Mouse (Mus musculus): Measurements from ENCODE around the gene Vsx1. TPM values are rescaled to one million over a fixed set of nuclear protein-coding genes. Genes with fewer than 3 reads are reported as not detected.
A peak's percentile ranks its signal among the peaks of the same experiment; 100 is the strongest.

Vsx1 gene
- polyA plus RNA-seq, 1 experiment, result not detected

- no peaks in the 10 kb centered on the region; the same call in 1 of the 2 replicates for H3K27me3 ChIP-seq (ENCODE audit: control insufficient read depth, insufficient read depth, low read length)
- H3K36me3 ChIP-seq (ENCODE audit: control insufficient read depth, insufficient read depth, low read length), result no peaks in the 10 kb centered on the region
- no peak overlapping the region for H3K27ac ChIP-seq (ENCODE audit: control insufficient read depth, insufficient read depth, low read depth, low read length)
- H3K4me1 ChIP-seq (ENCODE audit: control insufficient read depth, insufficient read depth, low read length), result peaks cover 2% of the 10 kb centered on the region; the same call in 1 of the 2 replicates
- no peak overlapping the region for H3K4me3 ChIP-seq (ENCODE audit: control insufficient read depth, low read depth, low read length)
- no peak for TF ChIP-seq CTCF (IDR thresholded peaks at IDR 0.05; ENCODE audit: control insufficient read depth, insufficient read depth, insufficient replicate concordance, low read depth, low read length)
- no peak for TF ChIP-seq POLR2A (IDR thresholded peaks at IDR 0.05; ENCODE audit: control insufficient read depth, low read depth, low read length)
Measured at GRCm38 (mm10) chr2:150688541-150689186, 496 bp downstream of the Vsx1 start.

DNA sequence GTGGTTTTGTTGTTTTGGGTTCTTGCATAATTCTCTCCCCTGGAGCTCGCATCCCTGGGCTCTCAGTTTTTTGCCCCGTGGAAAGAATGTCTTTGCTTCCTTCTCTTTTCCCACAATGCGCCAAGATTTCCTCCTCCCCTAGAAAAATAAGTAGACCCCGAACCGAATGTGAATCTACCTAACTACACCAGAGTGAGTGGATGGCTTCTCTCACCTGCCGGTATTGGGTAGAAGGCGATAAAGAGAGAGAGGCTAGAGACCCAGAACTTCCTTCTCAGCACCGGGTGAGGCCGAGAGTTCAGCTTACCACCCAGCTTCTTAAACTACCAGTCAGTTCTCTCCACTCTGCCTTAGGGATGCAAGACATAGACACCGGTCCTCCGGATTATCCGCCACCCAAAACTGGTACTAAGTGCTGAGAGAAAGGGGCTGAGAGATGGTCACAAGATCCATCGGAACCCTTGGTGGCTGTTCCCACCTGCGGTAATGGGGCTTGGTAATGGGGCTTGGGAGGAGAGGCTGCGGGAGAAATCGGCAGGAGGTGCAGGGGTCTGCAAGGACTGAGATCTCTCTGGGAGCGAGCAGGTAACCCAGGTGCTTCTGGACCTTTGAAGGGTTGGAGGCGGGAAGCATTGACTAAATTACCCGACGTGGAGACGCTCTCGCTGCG, 1.2 kb downstream of the Vsx1 start:
- TF ChIP-seq CTCF (IDR thresholded peaks at IDR 0.05; ENCODE audit: control insufficient read depth, insufficient read depth, insufficient replicate concordance, low read depth, low read length), result no peak
- no peak for TF ChIP-seq POLR2A (IDR thresholded peaks at IDR 0.05; ENCODE audit: control insufficient read depth, low read depth, low read length)
- H3K27ac ChIP-seq (ENCODE audit: control insufficient read depth, insufficient read depth, low read depth, low read length), result no peak overlapping the region
- H3K36me3 ChIP-seq (ENCODE audit: control insufficient read depth, insufficient read depth, low read length), result no peaks in the 10 kb centered on the region
- no peak overlapping the region for H3K4me3 ChIP-seq (ENCODE audit: control insufficient read depth, low read depth, low read length)
- H3K27me3 ChIP-seq (ENCODE audit: control insufficient read depth, insufficient read depth, low read length), result no peaks in the 10 kb centered on the region; the same call in 1 of the 2 replicates
- peaks cover 2% of the 10 kb centered on the region; the same call in 1 of the 2 replicates for H3K4me1 ChIP-seq (ENCODE audit: control insufficient read depth, insufficient read depth, low read length)

- no peaks in the 10 kb centered on the region; the same call in 1 of the 2 replicates for H3K27me3 ChIP-seq (ENCODE audit: control insufficient read depth, insufficient read depth, low read length)
- TF ChIP-seq POLR2A (IDR thresholded peaks at IDR 0.05; ENCODE audit: control insufficient read depth, low read depth, low read length) (no peak), CTCF (IDR thresholded peaks at IDR 0.05; ENCODE audit: control insufficient read depth, insufficient read depth, insufficient replicate concordance, low read depth, low read length) (no peak)
Measured at GRCm38 (mm10) chr2:150685389-150685788, 3.8 kb downstream of the Vsx1 start.

DNA sequence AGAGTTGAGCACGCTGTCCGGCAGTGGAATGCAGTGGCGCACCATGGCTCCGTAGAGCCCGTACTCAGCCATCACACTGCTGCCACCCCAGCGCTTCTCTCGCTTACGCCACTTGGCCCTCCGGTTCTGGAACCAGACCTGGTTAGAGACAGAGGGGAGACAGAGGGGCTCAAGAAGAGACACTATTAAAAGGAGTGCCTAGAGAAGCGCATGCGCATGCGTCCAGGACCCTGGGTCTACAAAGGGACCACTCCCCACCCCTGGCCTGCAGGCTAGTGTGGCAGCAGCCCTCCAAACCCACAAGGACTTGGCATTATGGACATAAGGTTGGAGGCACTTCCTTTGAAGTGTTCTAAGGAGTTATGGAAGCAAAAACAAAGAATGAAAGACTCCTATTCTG, 4.7 kb downstream of the Vsx1 start:
- Histone ChIP-seq H3K27ac (ENCODE audit: control insufficient read depth, insufficient read depth, low read depth, low read length) (no peak overlapping the region), H3K36me3 (ENCODE audit: control insufficient read depth, insufficient read depth, low read length) (no peaks in the 10 kb centered on the region), H3K4me3 (ENCODE audit: control insufficient read depth, low read depth, low read length) (no peak overlapping the region), H3K27me3 (ENCODE audit: control insufficient read depth, insufficient read depth, low read length) (no peaks in the 10 kb centered on the region; the same call in 1 of the 2 replicates), H3K4me1 (ENCODE audit: control insufficient read depth, insufficient read depth, low read length) (peaks cover 2% of the 10 kb centered on the region; the same call in 1 of the 2 replicates)
- TF ChIP-seq CTCF (IDR thresholded peaks at IDR 0.05; ENCODE audit: control insufficient read depth, insufficient read depth, insufficient replicate concordance, low read depth, low read length) (no peak), POLR2A (IDR thresholded peaks at IDR 0.05; ENCODE audit: control insufficient read depth, low read depth, low read length) (no peak)

More at GRCm38 (mm10) chr2:150685389-150685788, 3.8 kb downstream of the Vsx1 start:
- no peak overlapping the region for H3K4me3 ChIP-seq (ENCODE audit: control insufficient read depth, low read depth, low read length)
- peaks cover 2% of the 10 kb centered on the region; the same call in 1 of the 2 replicates for H3K4me1 ChIP-seq (ENCODE audit: control insufficient read depth, insufficient read depth, low read length)
- no peaks in the 10 kb centered on the region for H3K36me3 ChIP-seq (ENCODE audit: control insufficient read depth, insufficient read depth, low read length)
- no peak overlapping the region for H3K27ac ChIP-seq (ENCODE audit: control insufficient read depth, insufficient read depth, low read depth, low read length)

GRCm38 (mm10) chr2:150681581-150681980, 7.6 kb downstream of the Vsx1 start:
- Histone ChIP-seq H3K27ac (ENCODE audit: control insufficient read depth, insufficient read depth, low read depth, low read length) (no peak overlapping the region), H3K36me3 (ENCODE audit: control insufficient read depth, insufficient read depth, low read length) (no peaks in the 10 kb centered on the region), H3K27me3 (ENCODE audit: control insufficient read depth, insufficient read depth, low read length) (no peaks in the 10 kb centered on the region), H3K4me3 (ENCODE audit: control insufficient read depth, low read depth, low read length) (no peak overlapping the region), H3K4me1 (ENCODE audit: control insufficient read depth, insufficient read depth, low read length) (peaks cover 2% of the 10 kb centered on the region; the same call in 1 of the 2 replicates)
- TF ChIP-seq POLR2A (IDR thresholded peaks at IDR 0.05; ENCODE audit: control insufficient read depth, low read depth, low read length), result no peak
- no peak for TF ChIP-seq CTCF (IDR thresholded peaks at IDR 0.05; ENCODE audit: control insufficient read depth, insufficient read depth, insufficient replicate concordance, low read depth, low read length)

GRCm38 (mm10) chr2:150678392-150678791, 10.8 kb downstream of the Vsx1 start:
- H3K4me3 ChIP-seq (ENCODE audit: control insufficient read depth, low read depth, low read length), result no peak overlapping the region
- TF ChIP-seq CTCF (IDR thresholded peaks at IDR 0.05; ENCODE audit: control insufficient read depth, insufficient read depth, insufficient replicate concordance, low read depth, low read length), result peak; percentile 44; the same call in 1 of the 2 replicates
- TF ChIP-seq POLR2A (IDR thresholded peaks at IDR 0.05; ENCODE audit: control insufficient read depth, low read depth, low read length), result no peak
- no peak overlapping the region for H3K27ac ChIP-seq (ENCODE audit: control insufficient read depth, insufficient read depth, low read depth, low read length)
- H3K4me1 ChIP-seq (ENCODE audit: control insufficient read depth, insufficient read depth, low read length), result no peaks in the 10 kb centered on the region
- H3K27me3 ChIP-seq (ENCODE audit: control insufficient read depth, insufficient read depth, low read length), result no peaks in the 10 kb centered on the region
- no peaks in the 10 kb centered on the region for H3K36me3 ChIP-seq (ENCODE audit: control insufficient read depth, insufficient read depth, low read length)

- TF ChIP-seq CTCF (IDR thresholded peaks at IDR 0.05; ENCODE audit: control insufficient read depth, insufficient read depth, insufficient replicate concordance, low read depth, low read length) (no peak), POLR2A (IDR thresholded peaks at IDR 0.05; ENCODE audit: control insufficient read depth, low read depth, low read length) (no peak)
- Histone ChIP-seq H3K27me3 (ENCODE audit: control insufficient read depth, insufficient read depth, low read length) (no peaks in the 10 kb centered on the region), H3K36me3 (ENCODE audit: control insufficient read depth, insufficient read depth, low read length) (no peaks in the 10 kb centered on the region), H3K27ac (ENCODE audit: control insufficient read depth, insufficient read depth, low read depth, low read length) (no peak overlapping the region), H3K4me1 (ENCODE audit: control insufficient read depth, insufficient read depth, low read length) (no peaks in the 10 kb centered on the region), H3K4me3 (ENCODE audit: control insufficient read depth, low read depth, low read length) (no peak overlapping the region)
Measured at GRCm38 (mm10) chr2:150675525-150675924, 13.6 kb downstream of the Vsx1 start.

All from testis, adult 2 months (tissue).